Mouse (Mus musculus): ENCODE measurements around the gene Xpo5.

Gene Xpo5

DNA sequence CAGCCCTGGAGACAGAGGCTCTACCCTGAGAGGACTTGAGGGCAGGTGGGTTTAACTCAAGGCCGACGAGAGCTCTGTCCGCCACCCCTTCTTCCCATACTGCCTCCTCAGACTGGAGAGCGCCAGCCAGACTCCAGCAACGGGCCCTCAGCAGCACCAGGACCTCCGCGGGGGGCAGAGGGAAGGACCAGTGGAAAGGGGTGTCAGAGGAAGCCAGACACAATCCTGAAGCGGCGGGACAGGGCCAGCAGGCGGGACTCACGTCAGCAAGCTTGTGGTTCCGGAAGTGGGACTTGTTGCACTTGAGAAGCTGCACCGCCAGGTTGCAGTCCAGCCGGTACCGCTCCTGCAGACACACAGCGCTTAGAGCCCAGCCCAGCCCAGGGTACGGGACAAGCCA is 57.1 kb downstream of the Xpo5 start:
- DNase-seq (ENCODE audit: low spot score in 2 of 2), result no peak

DNA sequence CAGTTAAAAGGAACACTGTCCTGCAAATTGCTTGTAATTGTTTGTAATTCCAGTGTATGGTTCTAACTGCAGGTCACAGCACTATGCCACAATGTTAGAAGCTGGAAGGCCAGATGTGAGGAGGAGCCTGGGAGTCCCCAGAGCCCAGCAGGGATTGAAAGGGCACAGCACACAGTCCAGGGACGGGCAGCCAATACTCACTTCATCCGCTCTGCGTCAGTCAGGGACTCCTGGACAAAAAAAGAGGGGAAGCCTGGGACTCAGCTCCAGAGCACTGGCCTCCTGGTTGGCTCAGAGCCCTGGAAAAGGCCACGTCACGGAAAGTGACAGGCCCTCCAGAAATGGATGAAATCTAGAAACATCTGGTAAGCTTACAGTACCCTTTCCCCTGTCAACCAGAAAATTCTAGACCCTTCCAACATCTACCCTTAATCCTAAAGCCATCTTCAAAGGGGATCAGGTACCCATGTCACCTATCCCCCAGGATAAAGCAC is 59.7 kb downstream of the Xpo5 start:
- DNase-seq (ENCODE audit: low spot score in 2 of 2), result no peak

DNA sequence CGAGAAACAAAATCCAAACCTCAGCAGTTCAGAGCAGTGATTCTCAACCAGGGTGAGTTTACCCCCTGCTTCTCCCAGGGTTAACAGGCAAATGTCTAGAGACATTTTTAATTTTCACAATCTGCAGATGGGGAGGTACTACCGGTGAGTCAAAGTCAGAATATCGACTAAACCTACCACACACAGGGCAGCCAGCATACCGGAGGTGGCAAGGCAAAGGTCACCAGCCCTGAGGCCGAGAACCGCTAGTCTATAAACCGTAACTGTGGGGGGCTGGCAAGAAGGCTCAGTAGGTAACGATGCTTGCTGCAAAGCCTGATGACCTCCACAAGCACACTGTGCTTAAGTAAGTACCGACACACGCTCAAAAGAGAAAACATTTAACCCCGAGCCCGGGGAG is 62.9 kb downstream of the Xpo5 start:
- no peak for DNase-seq (ENCODE audit: low spot score in 2 of 2)

- peak; percentile 81 to 92 for DNase-seq (ENCODE audit: low spot score in 2 of 2)
Measured at GRCm38 (mm10) chr17:46265918-46266618, 63.5 kb downstream of the Xpo5 start.

- DNase-seq (ENCODE audit: low spot score in 2 of 2), result no peak
Measured at GRCm38 (mm10) chr17:46266986-46267385, 64.4 kb downstream of the Xpo5 start.

- no peak for DNase-seq (ENCODE audit: low spot score in 2 of 2)
Measured at GRCm38 (mm10) chr17:46267511-46267910, 64.9 kb downstream of the Xpo5 start.

DNA sequence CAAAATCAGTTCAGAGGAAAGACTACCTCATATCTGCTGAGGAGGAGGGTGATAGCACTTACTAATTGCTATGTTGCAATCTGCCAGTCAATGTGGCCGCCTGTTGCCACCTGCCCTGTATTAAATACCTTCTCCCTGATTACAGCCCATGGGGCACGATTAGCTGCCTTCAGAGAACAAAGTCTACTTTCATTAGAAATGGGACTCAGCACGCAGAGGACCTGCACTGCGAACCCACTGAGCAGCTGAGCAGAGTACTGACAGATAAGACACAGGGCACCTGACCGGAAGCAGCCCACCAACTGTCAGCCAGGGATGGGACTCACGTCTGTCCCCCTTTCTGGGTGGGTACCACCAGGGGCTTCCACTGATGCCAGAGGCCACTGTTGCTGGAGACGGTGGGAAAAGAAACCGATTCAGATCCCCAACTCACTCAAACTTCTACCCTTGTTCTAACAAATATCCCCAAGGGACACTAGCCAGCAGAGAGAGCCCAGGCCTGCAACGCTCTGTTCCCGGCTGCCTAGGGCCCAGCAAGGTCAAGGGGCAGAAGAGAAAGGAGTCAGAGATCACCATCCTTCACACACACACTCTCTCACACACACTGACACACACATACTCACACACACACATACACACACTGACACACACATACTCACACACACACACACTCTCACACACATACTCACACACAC is 65.6 kb downstream of the Xpo5 start:
- DNase-seq (ENCODE audit: low spot score in 2 of 2), result no peak

GRCm38 (mm10) chr17:46269771-46270534 is 67.4 kb downstream of the Xpo5 start:
- no peak for DNase-seq (ENCODE audit: low spot score in 2 of 2)

- DNase-seq (ENCODE audit: low spot score in 2 of 2), result no peak
Measured at GRCm38 (mm10) chr17:46272058-46272457, 69.5 kb downstream of the Xpo5 start.

- no peak for DNase-seq (ENCODE audit: low spot score in 2 of 2)
Measured at GRCm38 (mm10) chr17:46272675-46273074, 70.1 kb downstream of the Xpo5 start.

DNA sequence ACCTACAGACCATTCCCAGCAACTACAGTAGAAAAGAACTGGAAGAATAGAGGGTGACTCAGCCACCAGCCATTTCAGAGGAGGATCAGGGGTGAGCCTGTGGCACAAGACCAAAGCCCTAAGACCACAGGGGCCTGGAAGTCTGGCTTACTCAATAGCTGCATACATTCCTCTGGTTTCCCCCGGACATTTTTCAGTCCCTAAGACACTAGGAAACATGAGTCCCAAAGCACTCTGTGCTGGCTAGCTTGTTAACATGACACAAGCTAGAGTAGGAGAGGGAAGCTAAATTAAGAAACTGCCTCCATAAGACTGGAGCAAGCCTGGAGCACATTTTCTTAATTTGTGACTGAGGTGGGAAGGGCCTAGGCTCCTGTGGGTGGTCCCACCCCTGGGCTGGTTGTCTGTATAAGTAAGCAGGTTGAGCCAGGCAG is 71.2 kb downstream of the Xpo5 start:
- DNase-seq (ENCODE audit: low spot score in 2 of 2), result no peak

DNA sequence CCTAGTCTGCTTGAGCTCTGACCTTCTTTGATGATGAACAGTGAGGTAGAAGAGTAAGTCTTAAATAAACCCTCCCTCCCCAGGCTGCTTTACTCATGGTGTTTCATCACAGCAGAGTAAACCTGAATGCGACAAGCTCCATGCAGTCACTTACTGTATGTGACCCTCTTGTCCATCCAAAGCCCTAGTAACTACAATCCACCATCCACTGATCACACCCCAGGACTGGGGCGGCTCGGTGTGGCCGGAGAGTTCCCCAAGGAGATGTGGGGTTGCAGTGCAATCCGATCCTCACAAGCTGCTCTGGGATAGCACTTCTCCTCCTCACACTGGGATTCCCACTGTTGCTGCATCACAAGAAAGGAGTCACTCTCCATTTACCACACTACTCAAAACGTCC is 71.9 kb downstream of the Xpo5 start:
- no peak for DNase-seq (ENCODE audit: low spot score in 2 of 2)

DNA sequence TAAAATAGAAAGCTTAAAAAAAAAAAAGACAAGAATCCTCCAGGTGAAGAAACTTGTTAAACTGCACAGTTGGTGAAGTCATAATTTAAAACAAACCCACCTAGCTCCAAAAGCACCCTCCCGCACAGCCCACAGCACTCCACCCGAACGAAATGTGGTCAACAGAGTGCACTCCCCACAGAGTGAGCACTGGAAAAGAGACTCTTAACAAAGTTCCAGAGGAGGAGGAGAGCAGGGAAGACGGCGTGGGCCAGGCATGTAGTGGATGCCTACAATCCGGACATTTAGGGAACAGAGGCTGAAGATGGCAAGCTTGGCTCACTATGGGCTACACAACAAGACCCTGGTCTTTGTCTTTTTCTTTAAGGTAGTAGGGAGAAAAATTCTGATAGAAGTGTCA is 72.5 kb downstream of the Xpo5 start:
- DNase-seq (ENCODE audit: low spot score in 2 of 2), result no peak

- DNase-seq (ENCODE audit: low spot score in 2 of 2), result no peak
Measured at GRCm38 (mm10) chr17:46275506-46275905, 72.9 kb downstream of the Xpo5 start.

DNA sequence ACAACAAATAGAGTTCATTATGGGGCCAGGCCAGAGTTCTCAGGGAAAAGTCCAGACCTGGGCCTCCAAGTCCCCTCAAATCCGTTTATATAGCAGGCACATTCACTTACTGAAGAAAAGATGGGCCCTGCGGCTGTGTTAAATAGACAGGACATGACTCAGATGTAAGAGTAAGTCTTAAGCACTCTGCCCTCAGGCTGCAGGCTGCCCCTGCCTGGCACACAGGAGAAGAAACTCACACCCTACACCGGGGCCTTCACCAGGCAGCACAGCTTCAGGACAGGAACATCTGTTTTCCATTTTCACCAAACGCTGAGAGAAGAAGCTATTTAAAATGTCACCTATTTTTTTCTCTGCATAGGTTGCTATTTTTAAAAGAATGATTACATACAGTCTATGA is 75.0 kb downstream of the Xpo5 start:
- DNase-seq (ENCODE audit: low spot score in 2 of 2), result no peak

- DNase-seq (ENCODE audit: low spot score in 2 of 2), result no peak
Measured at GRCm38 (mm10) chr17:46278011-46278765, 75.6 kb downstream of the Xpo5 start.

DNA sequence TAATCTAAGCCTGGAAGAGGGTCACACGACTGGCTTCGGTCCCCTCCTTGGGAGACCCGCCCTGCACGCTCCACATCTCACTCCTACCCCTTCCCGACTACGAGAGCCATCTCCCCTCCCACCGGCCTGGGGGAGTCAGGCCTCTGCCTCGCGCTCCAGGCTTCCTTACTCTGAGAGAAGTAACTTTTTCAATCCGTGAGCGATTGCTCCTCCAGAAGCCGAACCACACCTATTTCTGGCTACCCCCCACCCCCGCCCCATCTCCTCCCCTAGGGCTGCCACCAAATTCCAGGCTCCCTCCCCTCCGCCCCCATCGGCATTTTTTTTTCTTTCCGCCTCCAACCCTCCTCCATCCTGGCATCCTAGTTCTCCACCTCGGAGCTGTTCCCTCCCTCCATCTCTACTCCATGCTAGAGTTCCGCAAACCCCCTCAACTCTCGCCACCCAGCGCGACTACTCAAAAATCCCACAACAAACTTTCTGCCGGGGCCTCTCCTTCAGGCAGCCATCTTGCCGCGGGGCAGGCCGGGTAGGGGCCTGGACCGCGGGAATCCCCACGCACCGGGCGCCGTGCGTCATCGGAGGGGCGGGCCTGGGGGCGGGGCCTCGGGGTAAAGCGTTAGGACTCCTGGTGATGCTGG is 80.0 kb downstream of the Xpo5 start, which contains the start of gene Tjap1:
TSS of gene Tjap1 (minus strand) at position 544 of the 641 bp plus-strand sequence.
- peak; percentile 70 to 87 for DNase-seq (ENCODE audit: low spot score in 2 of 2)

- no peak for DNase-seq (ENCODE audit: low spot score in 2 of 2)
Measured at GRCm38 (mm10) chr17:46283140-46283539, 80.6 kb downstream of the Xpo5 start.

- no peak for DNase-seq (ENCODE audit: low spot score in 2 of 2)
Measured at GRCm38 (mm10) chr17:46283911-46284310, 81.3 kb downstream of the Xpo5 start.

GRCm38 (mm10) chr17:46284653-46285052 is 82.1 kb downstream of the Xpo5 start:
- DNase-seq (ENCODE audit: low spot score in 2 of 2), result no peak

DNA sequence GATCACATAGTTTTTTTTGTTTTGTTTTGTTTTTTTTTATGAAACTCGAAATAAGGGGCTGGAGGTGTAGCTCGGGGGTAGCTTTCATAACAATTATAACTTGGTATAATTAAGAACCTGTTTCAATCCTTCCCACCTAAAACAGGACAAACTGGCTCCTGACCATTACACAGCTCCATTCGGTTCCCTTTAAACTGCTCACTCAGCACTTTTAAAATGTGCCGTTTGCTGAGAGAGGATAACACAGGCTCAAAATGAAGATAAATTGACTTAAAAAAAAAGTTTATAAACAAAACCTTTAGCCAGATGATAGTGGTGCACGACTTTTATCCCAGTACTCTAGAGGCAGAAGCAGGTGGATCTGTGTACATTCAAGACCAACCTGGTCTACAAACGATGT is 82.8 kb downstream of the Xpo5 start:
- DNase-seq (ENCODE audit: low spot score in 2 of 2), result no peak
